Mouse (Mus musculus) retina, embryonic 14.5 days (tissue): ENCODE measurements around the gene Iqgap3.

Experiments
- DNase-seq: peaks from one replicate; pipeline ENCODE4 v3.0.0-alpha.2; 2015; ENCODE audit warnings: low spot score

The Iqgap3 gene

DNA sequence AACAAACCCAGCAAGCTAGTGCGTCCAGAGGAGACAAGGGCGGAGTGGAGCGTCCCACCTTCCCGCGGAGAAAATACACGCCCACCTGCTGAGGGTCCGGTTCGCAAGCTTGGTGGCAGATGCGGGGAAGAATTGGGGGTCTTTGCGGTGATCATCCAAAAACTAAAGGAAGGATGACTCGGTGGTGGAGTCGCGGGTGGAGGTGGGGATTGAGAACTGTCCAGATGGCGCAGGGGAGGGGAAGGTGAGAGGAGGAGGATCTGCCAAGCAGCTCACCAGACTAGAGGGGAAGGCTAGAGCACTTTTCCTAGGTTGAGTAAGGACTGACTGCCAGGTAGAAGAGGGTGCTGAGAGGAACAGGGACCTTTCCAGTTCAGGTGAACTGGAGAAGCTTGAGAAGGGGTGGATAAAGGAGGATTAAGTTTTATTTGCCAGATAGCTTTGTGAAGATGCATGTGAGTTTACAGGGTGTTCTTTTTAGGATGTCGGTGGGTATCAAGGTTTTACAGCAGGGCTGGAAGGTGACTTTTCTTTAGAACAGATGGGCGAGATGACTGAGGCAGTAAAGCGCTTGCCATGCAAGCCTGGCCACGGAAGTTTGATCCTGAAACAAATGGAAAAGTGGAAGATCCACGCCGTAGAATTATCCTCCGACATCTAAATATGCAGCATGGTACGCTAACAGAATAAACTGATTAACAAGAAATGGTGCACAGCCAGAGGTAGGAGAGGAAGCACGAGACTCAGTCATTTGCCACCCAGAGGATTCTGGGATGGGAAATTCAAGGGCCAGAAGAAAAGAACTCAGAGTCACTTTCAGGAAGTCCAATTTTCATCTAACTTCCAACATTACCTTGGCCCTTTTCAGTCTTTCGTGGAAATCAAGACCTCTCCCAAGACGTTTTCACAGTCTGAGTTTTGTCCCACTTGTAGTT is 57.7 kb downstream of the Iqgap3 start:
- peak; percentile 23 for DNase-seq

- no peak for DNase-seq
Observed at GRCm38 (mm10) chr3:88140178-88140902, 58.6 kb downstream of the Iqgap3 start.

GRCm38 (mm10) chr3:88140903-88141430 is 59.2 kb downstream of the Iqgap3 start:
- DNase-seq, result no peak

DNA sequence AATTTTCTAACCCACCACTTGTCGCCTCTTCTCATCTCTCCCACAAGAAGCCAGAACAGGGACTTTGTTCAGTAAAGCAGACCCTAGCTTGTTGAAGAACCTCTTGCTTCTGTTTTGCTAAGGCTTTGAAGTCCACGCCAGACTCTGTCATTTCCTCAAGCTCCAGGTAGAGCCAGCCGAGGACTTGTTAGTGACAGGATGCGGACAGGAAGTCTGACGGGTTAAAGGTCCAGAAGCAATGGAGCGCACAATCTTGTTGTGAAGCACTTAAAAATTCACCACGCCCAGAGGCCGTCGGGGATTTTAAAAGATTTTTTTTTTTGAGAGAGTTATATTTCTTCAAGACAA is 59.6 kb downstream of the Iqgap3 start:
- no peak for DNase-seq

DNA sequence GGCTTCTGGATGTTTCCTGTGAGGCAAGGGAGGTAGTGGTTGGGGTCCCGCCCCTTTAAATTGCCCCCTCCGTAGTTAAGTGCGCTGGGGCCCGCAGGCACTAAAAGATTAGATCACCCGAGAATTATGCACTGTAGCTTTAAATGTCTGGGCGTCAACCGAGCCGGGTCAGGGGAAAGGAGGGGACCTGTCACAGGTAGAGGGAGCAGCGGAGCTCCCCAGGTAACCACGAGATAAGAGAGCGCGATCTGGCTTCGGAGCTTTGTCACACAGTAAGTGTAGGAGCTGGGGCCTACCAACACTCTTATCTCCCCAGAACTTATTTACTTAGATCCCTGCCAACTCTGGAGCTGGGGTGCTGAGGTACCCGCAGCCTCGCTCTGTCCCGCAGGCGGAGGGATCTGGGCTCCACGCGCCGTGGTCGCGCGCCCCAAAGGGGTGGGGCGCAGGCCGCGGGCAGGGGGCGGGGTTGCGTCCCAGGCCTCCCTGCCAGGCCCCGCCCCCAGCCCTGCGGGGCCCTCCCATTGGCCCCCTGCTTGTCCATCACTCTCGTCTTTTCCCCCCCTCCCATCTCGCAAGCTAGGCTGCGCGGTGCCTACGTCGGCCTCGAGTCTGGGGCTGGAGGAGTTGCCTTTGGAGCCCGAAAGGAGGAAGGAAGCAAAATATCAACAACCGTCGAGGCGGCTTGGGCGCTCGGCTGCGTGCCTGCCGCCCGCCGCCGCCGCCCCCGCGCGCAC is 60.2 kb downstream of the Iqgap3 start, which contains the start of gene Mef2d:
TSS of gene Mef2d (plus strand) at position 586 of the 737 bp plus-strand sequence.
- peak; percentile 97 for DNase-seq

- no peak for DNase-seq
Observed at GRCm38 (mm10) chr3:88142546-88142915, 60.8 kb downstream of the Iqgap3 start.

- DNase-seq, result peak; percentile 52
Observed at GRCm38 (mm10) chr3:88142916-88143771, 61.4 kb downstream of the Iqgap3 start.

GRCm38 (mm10) chr3:88143961-88144486 is 62.3 kb downstream of the Iqgap3 start:
- DNase-seq, result peak; percentile 50

GRCm38 (mm10) chr3:88144648-88145410 is 63.1 kb downstream of the Iqgap3 start:
- no peak for DNase-seq

DNA sequence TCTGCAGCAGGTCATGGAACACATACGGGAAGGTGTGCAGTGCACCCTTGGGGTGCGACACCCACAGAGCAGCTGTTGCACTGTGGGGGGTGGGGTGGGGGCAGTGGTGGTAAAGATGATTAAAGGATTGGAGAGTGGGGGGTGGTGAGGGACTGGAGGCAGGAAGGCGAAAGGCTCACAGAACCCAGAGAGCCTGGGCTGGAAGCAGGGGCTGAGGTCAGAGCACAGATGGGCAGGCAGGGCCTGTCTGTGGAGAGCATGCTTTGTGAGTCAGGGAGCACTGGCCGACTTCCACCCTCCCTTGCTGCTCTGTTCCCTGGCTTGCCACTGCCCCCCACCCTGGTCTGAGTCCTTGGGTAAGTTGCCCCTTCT is 63.6 kb downstream of the Iqgap3 start:
- DNase-seq, result no peak

GRCm38 (mm10) chr3:88145952-88146351 is 64.2 kb downstream of the Iqgap3 start:
- DNase-seq, result no peak

DNA sequence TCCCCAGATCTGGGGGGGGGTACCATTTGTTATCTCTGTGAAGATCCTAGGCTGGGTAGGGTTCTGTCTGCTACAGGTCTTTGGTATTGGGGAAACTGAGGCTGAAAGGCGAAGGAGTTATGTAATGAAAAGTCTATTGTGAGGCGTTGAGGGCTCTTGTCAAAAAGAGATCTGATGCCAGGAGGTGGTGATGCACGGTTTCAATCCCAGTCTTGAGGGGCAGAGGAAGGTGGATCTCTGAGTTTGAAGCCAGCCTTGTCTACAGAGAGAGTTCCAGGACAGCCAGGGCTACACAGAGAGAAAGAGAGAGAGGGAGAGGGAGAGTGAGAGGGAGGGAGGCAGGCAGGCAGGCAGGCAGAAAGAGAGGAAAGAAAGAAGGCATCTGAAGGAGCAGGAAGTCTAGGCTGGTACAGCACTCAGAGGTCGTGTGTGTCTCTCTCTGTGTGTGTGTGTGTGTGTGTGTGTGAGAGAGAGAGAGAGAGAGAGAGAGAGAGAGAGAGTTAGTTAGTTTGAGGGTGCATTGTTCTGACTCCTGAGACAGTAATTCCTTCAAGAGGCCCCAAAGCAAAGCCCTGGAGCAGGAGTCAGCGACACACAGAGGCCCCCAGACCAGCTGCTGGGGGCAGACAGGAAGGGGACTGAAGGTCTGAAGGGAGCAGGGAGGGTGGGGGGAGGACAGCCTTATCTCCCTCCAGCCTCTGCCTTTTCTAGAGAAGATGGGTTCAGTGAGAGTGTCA is 64.8 kb downstream of the Iqgap3 start:
- no peak for DNase-seq

GRCm38 (mm10) chr3:88147444-88147843 is 65.7 kb downstream of the Iqgap3 start:
- DNase-seq, result no peak

GRCm38 (mm10) chr3:88147866-88148265 is 66.1 kb downstream of the Iqgap3 start:
- no peak for DNase-seq

DNA sequence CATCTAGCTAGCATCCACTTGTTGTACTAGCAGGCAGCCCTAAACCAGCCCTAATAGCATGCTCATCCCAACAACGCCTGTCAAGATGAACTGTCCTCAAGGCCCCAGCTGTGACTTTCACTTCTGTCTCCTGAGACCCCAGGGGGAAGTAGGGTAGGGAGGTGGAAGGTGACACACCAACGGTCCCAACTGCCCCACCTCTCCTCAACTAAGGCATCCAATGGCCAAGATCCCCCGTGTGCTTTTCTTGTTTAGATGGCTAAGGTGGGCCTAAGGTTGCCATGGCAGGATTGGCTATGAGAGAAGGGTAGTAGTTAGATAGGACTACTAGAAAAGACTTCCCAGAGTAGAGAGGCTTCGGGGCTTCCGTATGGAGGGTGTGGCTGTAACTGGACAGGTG is 66.6 kb downstream of the Iqgap3 start:
- DNase-seq, result no peak

DNA sequence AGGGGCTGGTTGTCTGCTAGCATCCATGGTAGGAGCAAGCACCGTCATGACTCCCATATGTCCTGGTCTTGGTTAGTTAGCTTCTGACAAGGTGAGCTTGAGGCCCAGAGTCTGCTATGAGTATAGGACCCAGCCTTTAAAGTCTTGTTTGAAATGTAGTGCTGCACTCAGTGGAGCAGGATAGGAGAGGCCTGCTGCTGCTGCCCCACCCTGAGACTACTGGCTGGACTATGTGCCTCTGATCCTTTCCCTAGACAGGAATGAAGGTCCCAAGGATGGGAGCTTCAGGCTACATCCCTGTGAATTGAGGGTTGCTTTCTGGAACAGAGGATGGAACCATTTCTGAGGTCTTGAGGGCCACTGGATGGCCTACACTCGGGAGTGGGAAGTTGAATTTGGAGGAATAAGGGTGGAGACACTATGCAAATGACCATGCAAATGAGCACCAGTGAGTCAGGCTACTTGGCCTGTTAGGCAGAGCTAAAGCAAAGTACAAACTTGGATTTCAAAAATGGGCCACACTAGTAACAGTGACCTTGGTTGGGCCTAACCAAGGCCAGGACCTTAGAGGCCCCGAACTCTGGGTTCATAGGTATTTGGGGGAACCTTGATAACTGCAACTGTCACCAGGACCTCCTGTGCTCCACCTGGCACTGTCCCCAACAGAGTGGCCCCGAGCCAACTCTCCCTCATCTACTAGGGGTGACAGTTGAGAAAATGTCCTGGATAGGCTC is 67.2 kb downstream of the Iqgap3 start:
- no peak for DNase-seq

DNA sequence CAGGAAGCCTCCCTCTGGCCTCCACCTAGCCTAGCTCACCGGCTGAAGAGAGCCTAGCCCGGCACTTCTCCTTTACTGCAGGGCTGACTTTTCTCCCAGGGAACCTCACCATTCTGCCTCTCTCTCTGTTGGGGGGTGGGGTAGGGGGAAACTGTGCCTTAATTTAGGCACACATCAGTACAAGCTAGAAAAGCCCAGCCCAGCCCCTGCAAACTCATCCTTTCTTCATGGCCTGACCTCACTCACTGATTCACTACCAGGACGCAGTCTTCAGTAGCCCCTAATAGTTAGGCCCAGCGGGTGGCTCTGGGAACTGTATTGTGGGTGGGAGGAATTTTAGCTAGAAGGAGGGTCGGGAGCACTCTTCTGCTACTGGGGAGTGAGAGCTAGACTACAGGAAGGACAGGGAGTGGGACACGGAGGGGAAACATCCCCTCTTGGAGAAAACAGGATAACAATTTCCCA is 67.8 kb downstream of the Iqgap3 start:
- no peak for DNase-seq

DNA sequence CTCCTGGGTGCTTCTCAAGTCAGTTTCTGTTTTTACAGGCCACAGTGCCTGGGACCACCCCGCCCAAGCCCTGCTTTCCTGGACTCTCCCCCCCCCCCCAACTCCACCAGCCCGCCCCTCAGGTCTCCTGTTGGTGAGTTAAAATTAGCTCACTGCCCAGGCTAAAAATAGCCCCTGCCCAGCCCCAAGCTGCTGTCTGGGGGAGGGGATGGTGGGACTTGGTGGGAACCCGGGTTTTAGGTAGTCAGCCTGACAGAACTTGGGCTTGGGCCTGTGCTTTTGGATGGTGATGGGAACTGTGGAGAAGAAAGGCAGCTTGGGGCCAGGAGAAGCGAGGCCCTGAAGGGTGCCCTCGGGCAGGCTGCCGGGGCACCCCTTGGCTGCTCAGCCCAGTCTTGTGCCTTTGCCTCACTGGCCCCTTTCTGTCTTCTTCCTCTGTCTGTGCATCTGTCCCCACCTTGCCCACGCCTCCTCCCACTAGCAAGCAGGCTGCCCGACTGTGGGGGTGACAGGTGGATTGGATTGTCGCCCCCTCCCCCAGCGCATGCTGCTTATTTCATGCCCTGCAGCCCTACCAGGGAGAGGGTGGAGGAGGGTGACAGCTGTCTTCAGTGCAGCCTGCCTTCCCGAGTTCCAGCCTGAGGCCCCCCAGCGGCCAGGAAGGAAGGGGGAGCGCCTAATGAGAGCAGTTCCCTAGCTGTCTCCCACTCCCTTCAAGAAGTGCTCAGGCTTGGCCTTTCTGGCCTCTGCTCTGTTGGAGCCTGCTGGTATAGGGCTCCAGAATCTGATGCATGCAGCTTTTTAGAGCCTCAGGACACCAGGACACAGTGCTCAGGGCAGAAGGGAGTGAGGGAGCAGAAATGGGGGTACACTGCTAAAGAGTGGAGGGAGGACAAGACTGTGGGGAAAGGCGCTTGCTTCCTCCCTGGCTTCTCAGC is 68.6 kb downstream of the Iqgap3 start:
- DNase-seq, result peak; percentile 62
